Mouse (Mus musculus) embryonic facial prominence, embryonic 10.5 days (tissue): ENCODE data around the gene Slc12a5. TPM values are rescaled to one million over a fixed set of nuclear protein-coding genes. Genes with fewer than 3 reads are reported as not detected.
A peak's percentile ranks its signal among the peaks of the same experiment; 100 is the strongest.

Experiments used
- DNase-seq: peaks from one replicate; pipeline ENCODE4 v3.0.0-alpha.2; 2017; ENCODE audit warnings: low spot score
- H3K27ac ChIP-seq: fragments of 300-500 bp; sonication (generic); replicated peaks from 2 replicates; pipeline ENCODE4 v1.5.1; 2016; ENCODE audit warnings: mild to moderate bottlenecking
- H3K27me3 ChIP-seq: fragments of 300-500 bp; sonication (generic); replicated peaks from 2 replicates; pipeline ENCODE4 v1.6.1; 2016; ENCODE audit warnings: low read depth, mild to moderate bottlenecking; ENCODE audit not compliant: poor library complexity, severe bottlenecking
- H3K36me3 ChIP-seq: fragments of 300-500 bp; sonication (generic); replicated peaks from 2 replicates; pipeline ENCODE4 v1.6.1; 2016; ENCODE audit warnings: mild to moderate bottlenecking, moderate library complexity
- H3K4me1 ChIP-seq: fragments of 300-500 bp; sonication (generic); 2 replicates; pipeline ENCODE4 v1.6.1; 2016
- H3K4me3 ChIP-seq: fragments of 300-500 bp; sonication (generic); 2 replicates; pipeline ENCODE4 v1.5.1; 2016; ENCODE audit warnings: mild to moderate bottlenecking, moderate library complexity
- H3K9me3 ChIP-seq: fragments of 300-500 bp; sonication (generic); 2 replicates; pipeline ENCODE4 v1.6.1; 2016; ENCODE audit warnings: mild to moderate bottlenecking
- WGBS: fragments of 180-500 bp; shearing (Covaris S2); methylation state at CpG from one replicate; pipeline ENCODE4 v1.1.7; 2016; 5-methylcytosine and 5-hydroxymethylcytosine counted together
- polyA plus RNA-seq: library from polyadenylated mRNA; unstranded; fragments of >200 nt; fragmentation: Nextera tagmentation; extraction: Ambion mirVana; gene quantifications from 2 replicates; pipeline ENCODE4 v1.2.1, GENCODE M21; 2016

The Slc12a5 gene
- polyA plus RNA-seq, 1 experiment from 2014 or later, result 1.5 TPM

DNA sequence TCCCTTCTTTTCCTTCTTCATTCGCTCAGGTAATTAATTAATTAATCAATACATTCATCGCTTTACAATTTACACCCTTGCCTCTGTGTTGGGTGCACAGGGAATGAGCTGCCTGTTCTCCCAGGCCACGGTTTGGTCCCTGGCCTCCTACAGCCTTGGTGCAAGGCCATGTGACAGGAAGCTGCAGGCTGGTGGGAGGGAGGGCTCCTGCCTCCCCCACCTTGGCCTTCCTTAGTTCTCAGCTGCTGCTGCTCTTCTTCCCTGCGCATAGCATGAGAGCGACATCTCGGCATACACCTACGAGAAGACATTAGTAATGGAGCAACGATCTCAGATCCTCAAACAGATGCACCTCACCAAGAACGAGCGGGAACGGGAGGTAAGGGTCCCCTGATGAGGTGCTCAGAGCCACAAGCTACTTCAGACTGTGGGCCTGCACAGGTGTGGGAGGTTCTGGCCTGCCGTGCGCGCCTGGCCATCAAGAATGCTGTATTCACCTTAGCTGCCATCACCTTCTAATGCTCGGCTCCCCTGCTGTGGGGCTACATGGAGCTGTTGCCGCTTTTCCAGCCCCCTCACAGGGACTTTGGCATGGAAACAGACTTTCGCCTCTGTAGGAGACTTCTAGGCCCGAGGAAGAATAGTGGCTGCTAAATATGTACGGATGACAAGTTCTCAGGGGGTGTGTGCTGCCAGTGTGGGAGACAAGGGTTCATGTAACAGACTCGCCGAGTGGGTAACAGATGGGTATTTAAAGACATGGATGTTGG is 34.2 kb downstream of the Slc12a5 start:
- Histone ChIP-seq H3K36me3 (peaks cover 14% of the 10 kb centered on the region), H3K4me1 (peaks cover 22% of the 10 kb centered on the region), H3K9me3 (no peaks in the 10 kb centered on the region), H3K4me3 (no peak overlapping the region), H3K27me3 (peaks cover 72% of the 10 kb centered on the region), H3K27ac (no peak overlapping the region)
- no peak for DNase-seq
- WGBS, result 57% methylated on average over 21 of the region's 21 CpGs

DNA sequence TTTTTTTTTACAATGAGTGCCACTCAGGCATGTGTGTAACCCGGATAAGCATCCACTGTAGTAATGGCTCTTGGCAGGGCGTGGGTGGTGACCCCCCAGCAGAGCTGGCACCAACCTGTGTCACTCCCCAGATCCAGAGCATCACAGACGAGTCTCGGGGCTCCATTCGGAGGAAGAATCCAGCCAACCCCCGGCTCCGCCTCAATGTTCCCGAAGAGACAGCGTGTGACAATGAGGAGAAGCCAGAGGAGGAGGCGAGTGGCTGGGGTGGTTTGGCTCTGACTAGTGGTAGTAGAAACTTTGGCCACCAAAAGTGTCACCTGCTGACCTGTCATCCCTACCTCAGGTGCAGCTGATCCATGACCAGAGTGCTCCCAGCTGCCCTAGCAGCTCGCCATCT is 35.4 kb downstream of the Slc12a5 start:
- peaks cover 25% of the 10 kb centered on the region for H3K36me3 ChIP-seq
- H3K27me3 ChIP-seq, result peaks cover 83% of the 10 kb centered on the region
- no peak for DNase-seq
- H3K9me3 ChIP-seq, result no peaks in the 10 kb centered on the region
- H3K4me3 ChIP-seq, result no peak overlapping the region
- no peak overlapping the region for H3K27ac ChIP-seq
- peaks cover 22% of the 10 kb centered on the region for H3K4me1 ChIP-seq
- WGBS, result 71% methylated on average over 11 of the region's 11 CpGs

DNA sequence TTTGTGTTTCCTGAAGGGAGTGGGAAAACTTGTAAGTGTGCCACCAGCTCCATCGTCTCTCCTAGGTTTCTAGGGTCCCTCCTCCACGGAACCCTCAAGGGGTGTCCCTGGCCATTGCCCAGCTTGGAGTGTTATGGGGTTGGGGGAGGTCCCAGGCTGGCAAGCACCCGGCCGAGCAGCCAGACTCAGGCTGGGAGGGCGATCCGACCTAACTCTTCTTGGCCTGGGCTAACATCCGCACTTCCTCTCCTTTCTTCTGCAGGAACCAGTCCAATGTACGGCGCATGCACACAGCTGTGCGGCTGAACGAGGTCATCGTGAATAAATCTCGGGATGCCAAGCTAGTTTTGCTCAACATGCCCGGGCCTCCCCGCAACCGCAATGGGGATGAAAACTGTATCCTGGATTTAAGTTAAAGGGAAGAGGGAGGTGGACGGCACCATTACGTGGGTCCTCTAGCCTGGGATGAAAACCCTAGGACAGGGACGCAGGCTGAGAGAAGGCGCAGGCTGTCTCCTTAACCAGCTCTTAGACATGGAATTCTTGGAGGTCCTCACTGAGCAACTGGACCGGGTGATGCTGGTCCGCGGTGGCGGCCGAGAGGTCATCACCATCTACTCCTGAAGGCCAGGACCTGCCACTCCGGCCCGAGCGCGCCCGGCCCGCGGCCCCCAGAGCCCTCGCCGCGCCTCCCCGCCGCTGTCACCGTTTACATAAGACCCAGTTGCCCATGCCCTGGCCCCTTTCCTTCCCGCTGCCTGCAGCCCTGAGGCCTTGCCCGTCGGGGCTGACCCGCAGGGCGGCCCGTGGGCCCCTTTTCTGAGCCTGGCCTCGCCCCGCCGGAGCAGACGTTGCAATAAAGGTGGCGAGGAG is 36.5 kb downstream of the Slc12a5 start:
- Histone ChIP-seq H3K27me3 (peaks cover 82% of the 10 kb centered on the region), H3K9me3 (no peaks in the 10 kb centered on the region), H3K4me1 (peaks cover 22% of the 10 kb centered on the region), H3K4me3 (peak overlapping the region; percentile 53), H3K36me3 (peaks cover 36% of the 10 kb centered on the region), H3K27ac (no peak overlapping the region)
- 8% methylated on average over 49 of the region's 49 CpGs for WGBS
- peak; percentile 35 for DNase-seq

DNA sequence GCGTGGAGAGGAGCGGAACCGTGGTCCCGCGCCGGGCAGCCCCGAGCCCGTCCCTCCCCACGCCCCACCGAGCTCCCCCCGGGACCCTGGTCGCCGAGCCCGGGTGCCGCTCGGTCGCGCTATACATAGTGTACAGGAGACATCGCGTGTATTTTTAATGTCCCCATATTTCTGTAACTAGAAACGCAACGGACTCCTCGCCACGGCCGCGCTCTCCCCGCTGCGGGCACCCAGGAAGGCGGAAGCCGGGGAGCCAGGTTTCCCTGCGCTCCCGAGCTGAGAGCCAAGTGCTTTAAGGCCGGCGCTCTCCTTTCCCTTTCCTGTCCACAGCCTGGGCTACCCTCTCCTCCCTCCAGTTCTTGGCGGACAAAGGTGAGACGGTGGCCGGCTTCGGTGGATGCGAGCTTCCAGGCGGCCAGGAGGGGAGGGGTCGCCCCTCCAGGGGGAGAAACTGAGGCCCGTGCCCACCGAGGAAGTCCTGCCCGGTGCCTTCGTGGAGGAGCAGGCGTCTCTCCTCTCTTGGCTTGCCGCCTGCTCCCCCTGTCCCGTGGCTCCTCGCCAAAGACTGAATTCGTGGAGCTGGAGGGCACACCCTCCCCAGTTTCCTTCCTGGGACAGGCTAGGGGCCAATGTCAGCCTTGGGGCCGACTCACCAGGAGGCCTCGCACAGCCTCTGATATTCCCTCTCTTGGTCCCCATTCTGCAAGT is 37.3 kb downstream of the Slc12a5 start:
- WGBS, result 2% methylated on average over 52 of the region's 52 CpGs
- peaks cover 77% of the 10 kb centered on the region for H3K27me3 ChIP-seq
- no peak overlapping the region for H3K27ac ChIP-seq

DNA sequence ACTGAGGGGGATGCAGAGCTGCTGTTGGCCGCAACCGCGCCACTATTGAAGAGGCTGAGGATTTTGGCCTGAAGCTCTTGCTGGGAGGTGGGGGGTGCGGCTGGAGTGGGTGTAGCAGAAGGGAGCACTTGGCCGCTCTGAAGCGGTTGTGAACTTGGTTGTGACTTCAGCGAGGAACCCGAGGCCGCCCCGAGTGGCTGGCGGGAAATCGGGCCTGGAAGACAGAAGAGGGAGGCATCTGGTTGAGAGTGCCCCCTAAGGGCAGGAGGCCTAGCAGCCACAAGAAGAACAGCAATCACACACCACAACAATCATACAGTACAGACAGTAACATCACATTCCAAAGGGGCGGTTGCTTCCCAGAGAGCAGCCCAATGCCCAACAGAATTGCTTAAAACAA is 41.4 kb downstream of the Slc12a5 start:
- Histone ChIP-seq H3K4me3 (no peak overlapping the region), H3K27me3 (peaks cover 42% of the 10 kb centered on the region), H3K4me1 (peaks cover 20% of the 10 kb centered on the region), H3K36me3 (peaks cover 85% of the 10 kb centered on the region), H3K9me3 (no peaks in the 10 kb centered on the region), H3K27ac (no peak overlapping the region)
- WGBS, result 93% methylated on average over 13 of the region's 13 CpGs
- DNase-seq, result no peak

More for the DNA sequence above, 37.3 kb downstream of the Slc12a5 start:
- no peak for DNase-seq
- H3K9me3 ChIP-seq, result no peaks in the 10 kb centered on the region
- H3K4me1 ChIP-seq, result peaks cover 22% of the 10 kb centered on the region
- H3K36me3 ChIP-seq, result peaks cover 44% of the 10 kb centered on the region
- H3K4me3 ChIP-seq, result peak overlapping the region; percentile 53

DNA sequence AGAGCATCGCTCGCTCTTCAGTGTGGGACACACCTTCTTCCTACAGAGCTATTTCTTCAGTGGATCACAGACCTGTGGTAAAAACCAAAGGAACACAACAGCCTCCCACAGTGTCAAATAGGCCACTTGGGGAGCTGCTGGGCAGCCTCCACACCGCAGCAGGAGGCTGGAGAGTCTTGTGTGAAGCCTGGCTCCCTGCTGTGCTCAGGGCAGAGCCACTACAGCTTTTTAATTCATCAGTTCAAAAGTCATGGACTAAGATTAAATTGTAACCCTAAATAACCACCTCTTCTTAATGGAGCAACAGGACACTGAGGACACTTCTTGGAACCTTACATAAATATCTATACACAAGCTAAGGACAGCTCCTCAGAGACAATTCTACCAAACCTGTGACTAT is 42.5 kb downstream of the Slc12a5 start:
- no peak overlapping the region for H3K4me3 ChIP-seq
- WGBS, result 86% methylated on average over 3 of the region's 3 CpGs
- peaks cover 8% of the 10 kb centered on the region for H3K4me1 ChIP-seq
- peaks cover 97% of the 10 kb centered on the region for H3K36me3 ChIP-seq
- no peaks in the 10 kb centered on the region for H3K9me3 ChIP-seq
- H3K27me3 ChIP-seq, result peaks cover 31% of the 10 kb centered on the region
- H3K27ac ChIP-seq, result no peak overlapping the region
- no peak for DNase-seq

DNA sequence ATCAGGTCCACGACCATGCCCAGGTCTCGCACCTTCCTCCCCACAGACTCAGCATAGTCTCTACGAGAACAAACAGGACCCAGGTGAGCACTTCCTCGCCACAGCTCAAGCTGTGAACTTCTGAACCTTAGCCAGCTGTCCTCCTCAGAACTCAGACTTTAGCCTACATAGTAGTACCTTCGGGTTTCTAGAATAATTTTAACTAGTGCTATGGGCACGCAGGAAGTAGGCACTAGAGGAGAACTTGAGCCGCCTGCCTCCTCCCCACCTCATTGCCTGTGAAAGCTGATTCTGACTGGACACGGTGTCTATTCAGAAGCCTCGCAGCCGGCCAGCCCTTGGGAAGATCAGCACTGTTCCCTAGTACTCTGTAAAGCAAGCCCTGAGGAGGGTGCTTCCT is 43.6 kb downstream of the Slc12a5 start:
- Histone ChIP-seq H3K9me3 (no peaks in the 10 kb centered on the region), H3K4me3 (no peak overlapping the region), H3K36me3 (peaks cover 100% of the 10 kb centered on the region), H3K27me3 (peaks cover 19% of the 10 kb centered on the region), H3K4me1 (no peaks in the 10 kb centered on the region), H3K27ac (no peak overlapping the region)
- WGBS, result 89% methylated on average over 10 of the region's 10 CpGs
- no peak for DNase-seq

DNA sequence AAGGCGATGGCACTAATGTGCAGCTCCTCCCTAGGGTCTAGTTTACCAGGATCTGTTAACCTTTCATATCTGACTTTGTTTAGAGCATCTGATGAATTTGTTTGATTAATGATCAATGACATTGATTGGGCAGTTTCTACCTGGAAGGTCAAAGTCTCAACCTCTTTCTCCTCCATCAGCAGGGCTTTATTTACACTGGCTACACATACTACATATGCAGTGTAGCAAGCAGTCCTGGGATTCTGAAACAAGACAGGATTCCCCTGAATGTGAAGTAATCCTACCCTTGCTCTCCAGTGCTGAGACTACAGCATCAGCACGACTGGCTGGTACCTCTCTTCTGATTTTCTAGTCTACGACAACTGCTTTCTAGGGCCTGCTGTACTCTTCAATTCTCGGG is 46.2 kb downstream of the Slc12a5 start:
- 94% methylated on average over 4 of the region's 4 CpGs for WGBS
- Histone ChIP-seq H3K27me3 (no peaks in the 10 kb centered on the region), H3K4me3 (no peak overlapping the region), H3K36me3 (peaks cover 100% of the 10 kb centered on the region), H3K27ac (no peak overlapping the region), H3K4me1 (no peaks in the 10 kb centered on the region), H3K9me3 (no peaks in the 10 kb centered on the region)
- no peak for DNase-seq

DNA sequence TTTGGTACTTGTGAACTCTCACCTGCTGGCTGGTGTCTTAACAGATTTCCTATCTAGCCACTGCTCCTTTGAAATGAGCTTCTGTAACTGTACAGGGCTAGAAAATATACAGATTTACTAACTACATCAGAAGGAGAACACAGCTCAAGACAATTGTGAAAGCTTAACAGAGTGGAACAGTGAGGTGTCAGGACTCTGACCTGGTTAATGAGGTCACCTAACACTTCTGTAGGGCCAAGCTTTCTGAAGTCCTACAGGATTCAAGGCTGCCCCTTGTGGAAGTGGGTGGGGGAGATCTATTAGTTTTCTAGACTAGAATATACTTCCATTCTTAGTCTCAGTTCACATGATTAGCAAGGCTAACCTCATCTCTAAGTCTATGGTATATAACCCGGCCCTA is 47.4 kb downstream of the Slc12a5 start:
- no peaks in the 10 kb centered on the region for H3K27me3 ChIP-seq
- H3K4me3 ChIP-seq, result no peak overlapping the region
- no peak overlapping the region for H3K27ac ChIP-seq
- H3K4me1 ChIP-seq, result no peaks in the 10 kb centered on the region
- no peak for DNase-seq
- 96% methylated on average over 1 of the region's 1 CpGs for WGBS
- H3K36me3 ChIP-seq, result peaks cover 100% of the 10 kb centered on the region
- no peaks in the 10 kb centered on the region for H3K9me3 ChIP-seq

DNA sequence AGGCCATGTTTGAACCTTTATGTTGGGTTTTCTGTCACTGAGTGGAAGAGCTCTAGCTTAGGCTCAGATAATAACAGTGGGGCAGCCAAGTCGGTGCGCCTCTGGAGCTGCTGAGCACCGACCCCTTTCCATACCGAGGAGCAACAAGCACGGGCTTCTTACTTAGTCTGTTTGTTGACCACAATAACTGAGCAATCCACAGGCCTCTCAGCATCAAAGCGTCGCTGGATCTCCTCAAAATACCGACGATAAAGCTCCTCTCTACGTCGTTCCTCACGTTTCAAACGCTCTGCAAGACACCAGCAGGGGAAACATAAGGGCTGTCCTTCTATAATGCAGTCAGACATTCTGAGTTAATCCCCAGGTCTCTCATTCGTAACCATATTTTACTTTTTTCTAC is 48.6 kb downstream of the Slc12a5 start:
- WGBS, result 95% methylated on average over 14 of the region's 14 CpGs
- no peaks in the 10 kb centered on the region for H3K9me3 ChIP-seq
- no peak for DNase-seq
- H3K27me3 ChIP-seq, result no peaks in the 10 kb centered on the region
- no peaks in the 10 kb centered on the region for H3K4me1 ChIP-seq
- H3K36me3 ChIP-seq, result peaks cover 95% of the 10 kb centered on the region
- no peak overlapping the region for H3K4me3 ChIP-seq
- H3K27ac ChIP-seq, result no peak overlapping the region

DNA sequence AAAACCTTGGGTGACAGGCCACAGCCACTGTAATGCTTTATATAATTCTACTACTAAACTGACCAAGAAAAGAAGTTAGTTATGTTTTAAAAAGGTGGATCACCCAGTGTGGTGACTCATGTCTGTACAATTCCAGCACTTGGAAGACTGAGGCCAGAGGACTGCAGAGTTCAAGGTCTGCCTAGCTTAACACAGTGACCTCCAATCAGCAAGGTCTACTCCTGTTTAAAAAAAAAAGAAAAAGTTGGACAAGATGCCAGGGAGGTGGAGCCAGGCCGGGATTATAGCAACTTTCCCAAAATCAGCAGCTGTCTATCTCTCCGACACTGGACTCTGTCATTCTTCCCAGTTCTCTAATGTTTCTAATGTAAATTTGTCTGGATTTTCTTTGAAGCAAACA is 49.0 kb downstream of the Slc12a5 start:
- peaks cover 94% of the 10 kb centered on the region for H3K36me3 ChIP-seq
- no peaks in the 10 kb centered on the region for H3K4me1 ChIP-seq
- DNase-seq, result no peak
- H3K4me3 ChIP-seq, result no peak overlapping the region
- 89% methylated on average over 2 of the region's 2 CpGs for WGBS
- no peaks in the 10 kb centered on the region for H3K27me3 ChIP-seq
- H3K27ac ChIP-seq, result no peak overlapping the region
- H3K9me3 ChIP-seq, result no peaks in the 10 kb centered on the region

DNA sequence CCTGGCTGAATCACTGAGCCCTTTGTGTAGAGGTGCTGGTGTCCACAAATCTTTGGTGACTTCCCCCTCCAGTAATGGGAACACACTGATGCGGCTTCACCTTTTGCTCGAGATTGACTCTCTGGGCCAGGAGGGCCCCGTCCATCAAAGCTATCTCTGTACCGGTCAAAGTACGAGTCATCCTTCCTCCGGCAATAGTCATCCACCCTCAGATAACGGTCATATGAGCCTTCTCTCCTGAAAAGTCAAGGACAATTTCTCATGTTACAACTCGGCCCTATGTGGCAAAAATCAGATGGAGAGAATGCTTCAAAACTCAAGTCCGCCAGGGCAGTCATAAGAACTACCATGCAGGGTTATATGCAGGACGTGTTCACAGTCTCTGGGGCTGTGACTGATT is 49.7 kb downstream of the Slc12a5 start:
- no peak for DNase-seq
- H3K9me3 ChIP-seq, result no peaks in the 10 kb centered on the region
- H3K36me3 ChIP-seq, result peaks cover 94% of the 10 kb centered on the region
- no peaks in the 10 kb centered on the region for H3K4me1 ChIP-seq
- H3K27ac ChIP-seq, result no peak overlapping the region
- 91% methylated on average over 10 of the region's 10 CpGs for WGBS
- H3K27me3 ChIP-seq, result no peaks in the 10 kb centered on the region
- no peak overlapping the region for H3K4me3 ChIP-seq
